Mouse (Mus musculus) kidney, adult 2 months (tissue): ENCODE results near the gene Nlgn1.

Source experiments
- CTCF ChIP-seq: fragments of 200-500 bp; conservative IDR thresholded peaks from 2 replicates; pipeline ENCODE4 v1.5.1; 2011; ENCODE audit warnings: low read depth, mild to moderate bottlenecking, control low read depth, low read length, moderate library complexity, mixed read lengths; ENCODE audit not compliant: insufficient read depth, insufficient read length
- POLR2A ChIP-seq: fragments of 200-500 bp; IDR thresholded peaks from one replicate; pipeline ENCODE4 v1.6.1; 2011; ENCODE audit warnings: low read depth, low read length, control low read depth

GRCm38 (mm10) chr3:26069366-26069765 is 262.9 kb downstream of the Nlgn1 start:
- TF ChIP-seq CTCF, result no peak
- no peak for TF ChIP-seq POLR2A
